ENCODE assay signal across 8 mouse cellular contexts in genomic region chr7:80197941-80198778, GRCm38 (mm10). TPM values are rescaled to one million over a fixed set of nuclear protein-coding genes. Genes with fewer than 3 reads are reported as not detected.
DNase-seq lines count a peak whose midpoint lies in the region; ATAC-seq lines count a peak whose summit lies in the region.

No protein-coding gene starts in this region.

- peak; percentile 94 for ATAC-seq in embryonic facial prominence, embryonic 14.5 days (ENCODE audit: low read depth)
- peak; percentile 50 for ATAC-seq in monocyte, adult 5-6 weeks (replicated peaks; ENCODE audit: insufficient number of reproducible peaks, low FRiP score, low TSS enrichment, poor library complexity, severe bottlenecking)

- H3K9me3 ChIP-seq in embryonic facial prominence, embryonic 14.5 days (ENCODE audit: control insufficient read depth, low read length), result no peaks in the 10 kb centered on the region

- H3K4me2 ChIP-seq in embryonic facial prominence, embryonic 14.5 days (ENCODE audit: low read depth, low read length), result peak overlapping the region; percentile 59

- DNase-seq in layer of hippocampus, adult 11-12 months (ENCODE audit: low spot score), result peak; percentile 73
- DNase-seq in layer of hippocampus, adult 9-10 months (ENCODE audit: low spot score), result no peak
- peak; percentile 96 for DNase-seq in embryonic facial prominence, embryonic 14.5 days (ENCODE audit: low spot score)
- peak; percentile 49 for DNase-seq in heart, adult 8-10 months (ENCODE audit: low spot score)
- peak; percentile 85 for DNase-seq in kidney, adult 9 months
- peak; percentile 90 for DNase-seq in liver
- peak; percentile 82 to 91 for DNase-seq in spleen, postnatal 4 days (ENCODE audit: low spot score in 2 of 2)

- no peaks in the 10 kb centered on the region for H3K27me3 ChIP-seq in embryonic facial prominence, embryonic 14.5 days (replicated peaks; ENCODE audit: control insufficient read depth, insufficient read depth, low read length)

- peaks cover 24% of the 10 kb centered on the region for H3K4me1 ChIP-seq in embryonic facial prominence, embryonic 14.5 days (ENCODE audit: control insufficient read depth, insufficient read depth, low read length)

- under 1% methylated on average over 37 of the region's 74 CpGs for WGBS in embryonic facial prominence, embryonic 14.5 days

- H3K27ac ChIP-seq in embryonic facial prominence, embryonic 14.5 days (replicated peaks; ENCODE audit: low read depth, low read length), result peak overlapping the region; percentile 96

- H3K9ac ChIP-seq in embryonic facial prominence, embryonic 14.5 days (ENCODE audit: low read depth, low read length), result peak overlapping the region; percentile 88

- no peaks in the 10 kb centered on the region for H3K36me3 ChIP-seq in embryonic facial prominence, embryonic 14.5 days (ENCODE audit: control insufficient read depth, insufficient read depth, low read length)

- H3K4me3 ChIP-seq in embryonic facial prominence, embryonic 14.5 days (ENCODE audit: low read depth, low read length), result peak overlapping the region; percentile 79

RNA-seq across cellular contexts. Expression of gene Sema4b, which starts 11.5 kb away (rescaled TPM):
- polyA plus RNA-seq in embryonic facial prominence, embryonic 14.5 days (2014; fragmentation: Nextera tagmentation; extraction: Ambion mirVana), result 10.5 and 11.9 TPM in 2 replicates
- total RNA-seq in heart, adult 8-10 months (2022), result 10 to 100 TPM; 10.9 to 14.0 (median 11.7) TPM
- total RNA-seq in monocyte, adult 5-6 weeks (2017), result 7.4 to 9.3 TPM (median 9.1 TPM) in 3 replicates

RNA-seq across cellular contexts. Expression of gene Cib1, which starts 34.5 kb away (rescaled TPM):
- polyA plus RNA-seq in embryonic facial prominence, embryonic 14.5 days (2014; fragmentation: Nextera tagmentation; extraction: Ambion mirVana), result 73.7 and 89.1 TPM in 2 replicates
- 10 to 100 TPM; 12.7 to 19.1 (median 16.5) TPM for total RNA-seq in heart, adult 8-10 months (2022)
- total RNA-seq in monocyte, adult 5-6 weeks (2017), result 37.5 to 51.3 TPM (median 45.7 TPM) in 3 replicates

RNA-seq across cellular contexts. Expression of gene Gdpgp1, which starts 34.5 kb away (rescaled TPM):
- 2.0 and 2.6 TPM in 2 replicates for polyA plus RNA-seq in embryonic facial prominence, embryonic 14.5 days (2014; fragmentation: Nextera tagmentation; extraction: Ambion mirVana)
- total RNA-seq in heart, adult 8-10 months (2022), result 1 to 10 TPM; 1.7 to 2.1 (median 2.0) TPM
- 0.86 to 3.5 TPM (median 2.2 TPM) in 3 replicates for total RNA-seq in monocyte, adult 5-6 weeks (2017)

RNA-seq across cellular contexts. Expression of gene Ttll13, which starts 48.0 kb away (rescaled TPM):
- 0.35 and 0.79 TPM in 2 replicates for polyA plus RNA-seq in embryonic facial prominence, embryonic 14.5 days (2014; fragmentation: Nextera tagmentation; extraction: Ambion mirVana)
- total RNA-seq in heart, adult 8-10 months (2022), result under 1 TPM; 0.19 to 0.72 (median 0.24) TPM
- total RNA-seq in monocyte, adult 5-6 weeks (2017), result 3.0 TPM in 1 of 3 replicates, not detected in the others
